Mouse (Mus musculus) liver (tissue): ENCODE results near the gene Ces5a.
"Not testable (repeated sequence)": the region's sequence is repeated elsewhere in the genome, so short reads cannot be mapped to it uniquely, and the experiment has no call there.

Source experiments
- DNase-seq: peaks from one replicate; pipeline ENCODE4 v3.0.0-alpha.2; 2020; ENCODE audit warnings: mixed read lengths

Ces5a gene

DNA sequence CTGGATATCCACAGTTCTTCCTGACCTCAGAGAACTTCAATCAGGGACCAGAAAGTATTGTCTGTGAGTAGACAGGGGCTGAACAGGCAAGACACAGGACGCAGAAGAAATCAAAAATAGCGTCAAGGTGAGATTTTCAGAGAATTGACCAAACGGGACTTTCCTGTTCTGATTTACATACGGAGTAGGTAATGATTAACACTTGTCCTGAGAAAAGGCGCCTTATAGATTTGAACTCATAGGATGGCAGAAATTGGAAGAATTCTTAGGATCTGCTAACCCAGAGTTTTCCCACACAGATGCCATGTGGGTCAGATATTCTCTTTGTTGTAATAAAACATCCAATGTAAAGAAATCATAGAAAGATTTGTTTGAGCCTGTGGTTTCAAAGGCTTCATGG, at the start of gene Ces5a:
Gene Ces5a (minus strand): TSS at position 101 of the 400 bp plus-strand sequence.
- no peak for DNase-seq

DNA sequence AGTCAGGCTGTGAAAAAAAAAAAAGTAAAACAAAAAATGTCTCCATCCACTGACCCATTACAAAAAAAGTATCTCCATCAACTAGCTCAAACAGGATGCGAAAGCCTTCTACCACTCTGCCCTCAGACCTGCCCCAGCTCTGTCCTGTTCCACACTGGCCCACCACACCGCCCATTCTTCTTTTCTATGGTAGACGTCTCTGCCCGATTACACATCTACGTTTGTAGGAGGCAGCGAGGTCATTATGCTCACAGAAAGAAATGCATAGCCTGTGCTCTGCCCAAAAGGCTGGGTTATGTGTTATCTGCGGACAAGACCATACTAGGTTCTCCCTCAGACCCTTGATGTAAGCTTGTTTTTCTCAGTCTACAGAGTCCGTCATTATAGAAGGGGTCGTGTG, 37.2 kb upstream of the Ces5a start:
- no peak for DNase-seq

DNA sequence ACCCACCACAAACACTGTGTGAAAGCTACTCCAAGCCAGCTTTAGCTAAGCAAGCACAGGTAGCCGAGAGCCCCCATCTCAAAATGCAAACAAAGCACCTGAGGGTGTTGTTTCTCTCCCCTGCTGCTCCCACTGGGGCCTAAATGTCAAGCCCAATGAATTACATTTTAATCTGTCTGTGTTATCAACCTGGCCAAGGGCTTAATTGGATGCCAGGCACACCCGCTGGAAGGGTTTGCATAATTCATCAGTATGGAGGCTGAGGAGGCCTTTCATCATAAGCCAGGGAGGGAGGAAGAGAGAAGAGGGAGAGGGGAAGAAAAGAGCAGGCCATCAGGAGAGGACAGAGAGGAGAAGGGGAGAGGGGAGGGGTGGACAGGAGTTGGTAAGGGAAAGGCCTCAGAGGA, 36.5 kb upstream of the Ces5a start:
- no peak for DNase-seq

- no peak for DNase-seq
Measured at GRCm38 (mm10) chr8:93571369-93571985, 35.8 kb upstream of the Ces5a start.

- DNase-seq: no peak
Measured at GRCm38 (mm10) chr8:93570186-93570530, 34.5 kb upstream of the Ces5a start.

DNA sequence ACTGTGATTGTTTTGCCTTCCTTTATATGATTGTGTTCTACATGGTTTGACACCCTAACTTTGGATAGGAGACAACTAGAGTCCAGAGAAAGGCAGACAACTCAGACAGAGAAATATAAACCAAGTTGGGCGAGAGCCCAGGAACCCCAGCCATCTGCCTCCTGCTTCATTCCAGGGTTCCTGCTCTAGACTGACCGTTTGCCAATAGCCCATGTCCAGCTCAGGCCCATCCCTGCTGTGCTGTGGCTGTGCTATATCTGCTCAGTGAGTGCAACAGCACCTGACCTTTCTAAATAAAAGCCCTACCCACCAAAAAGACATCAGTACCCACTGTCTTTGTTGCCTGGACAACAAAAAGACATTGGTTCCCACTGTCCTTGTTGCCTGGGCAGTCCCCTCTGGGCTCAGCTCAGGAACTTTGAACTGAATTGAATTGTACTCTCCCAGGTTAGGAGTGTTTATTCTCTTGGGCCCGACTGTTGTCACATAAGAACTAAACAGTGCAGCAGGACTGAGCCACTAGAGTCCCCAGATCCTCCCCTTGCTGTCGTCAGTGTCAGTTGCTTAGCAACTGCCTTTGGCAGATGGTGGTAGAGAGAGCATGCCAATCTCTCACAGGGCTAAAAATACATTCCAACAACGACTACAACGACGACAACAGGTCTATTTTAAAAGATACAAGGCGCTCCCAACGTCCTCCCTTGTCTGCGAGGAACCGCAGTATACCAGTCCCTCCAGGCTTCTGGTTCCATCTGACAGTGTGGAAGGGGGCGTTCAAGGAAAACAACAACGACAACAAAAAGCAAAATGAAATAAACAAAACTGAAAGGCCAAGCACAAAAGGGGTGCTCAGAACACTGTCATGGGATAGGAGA, 33.9 kb upstream of the Ces5a start:
- no peak for DNase-seq

DNA sequence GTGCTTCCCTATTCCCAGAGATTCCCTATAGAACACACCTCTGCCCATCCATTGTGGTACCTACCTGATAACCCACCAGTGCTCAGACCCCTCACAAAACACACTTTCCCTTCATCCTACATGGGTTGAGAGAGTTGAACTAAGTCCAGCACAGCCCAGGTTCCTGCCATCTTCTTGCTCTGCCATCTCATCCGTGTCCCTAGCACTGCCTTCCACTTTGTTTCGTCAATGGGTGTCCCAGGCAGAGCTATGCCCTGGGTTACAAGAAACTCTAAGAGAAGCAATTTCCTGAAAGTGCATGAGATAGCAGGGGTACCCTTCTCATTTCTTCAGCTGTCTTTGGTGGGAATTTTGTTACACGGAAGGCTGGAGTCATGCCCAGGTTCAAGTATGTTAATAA, 33.0 kb upstream of the Ces5a start:
- DNase-seq: no peak

DNA sequence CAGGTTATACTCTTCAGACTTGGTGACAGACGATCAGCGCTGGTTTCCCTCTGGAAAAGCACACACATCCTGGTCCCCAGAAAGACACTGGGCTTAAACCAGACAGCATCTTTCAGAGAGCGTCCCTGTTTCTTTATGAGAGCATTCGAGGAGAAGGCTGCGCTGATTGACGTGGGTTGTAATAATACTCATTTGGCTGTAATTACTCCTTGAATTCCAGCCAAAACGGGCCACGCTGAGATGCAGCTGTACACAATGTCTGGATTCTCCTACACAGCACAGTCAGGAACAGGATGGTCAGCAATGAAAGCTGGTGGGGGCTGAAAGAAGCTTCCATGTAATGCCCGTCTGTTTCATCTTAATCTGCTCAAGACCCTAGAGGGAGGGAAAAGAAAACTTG, 31.5 kb upstream of the Ces5a start:
- no peak for DNase-seq

GRCm38 (mm10) chr8:93564634-93565033, 29.0 kb upstream of the Ces5a start:
- DNase-seq: no peak

- no peak for DNase-seq
Measured at GRCm38 (mm10) chr8:93563551-93563950, 27.9 kb upstream of the Ces5a start.

- no peak for DNase-seq
Measured at GRCm38 (mm10) chr8:93562557-93563210, 27.1 kb upstream of the Ces5a start.

GRCm38 (mm10) chr8:93561271-93561670, 25.6 kb upstream of the Ces5a start:
- DNase-seq: no peak

DNA sequence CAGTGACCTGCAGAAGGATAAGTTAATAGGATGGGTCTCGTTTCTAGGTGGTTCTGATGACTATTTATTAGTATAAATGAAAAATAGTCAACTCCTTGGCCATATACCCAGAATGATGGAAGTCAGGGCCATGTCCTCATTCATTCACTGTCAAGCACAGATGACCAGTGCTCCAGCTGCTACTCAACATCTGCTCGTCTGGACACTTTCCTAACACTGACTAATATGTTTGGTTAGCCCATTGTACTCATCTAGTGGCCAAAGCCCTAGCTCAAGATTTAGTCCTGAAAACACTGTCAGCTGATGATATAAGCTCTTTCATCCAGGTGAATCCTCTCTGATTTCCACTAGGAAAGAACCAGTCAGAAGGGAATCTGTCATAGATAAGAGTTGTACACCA, 24.1 kb upstream of the Ces5a start:
- DNase-seq: no peak

GRCm38 (mm10) chr8:93502634-93503033, 33.0 kb downstream of the Ces5a start:
- DNase-seq: no peak

DNA sequence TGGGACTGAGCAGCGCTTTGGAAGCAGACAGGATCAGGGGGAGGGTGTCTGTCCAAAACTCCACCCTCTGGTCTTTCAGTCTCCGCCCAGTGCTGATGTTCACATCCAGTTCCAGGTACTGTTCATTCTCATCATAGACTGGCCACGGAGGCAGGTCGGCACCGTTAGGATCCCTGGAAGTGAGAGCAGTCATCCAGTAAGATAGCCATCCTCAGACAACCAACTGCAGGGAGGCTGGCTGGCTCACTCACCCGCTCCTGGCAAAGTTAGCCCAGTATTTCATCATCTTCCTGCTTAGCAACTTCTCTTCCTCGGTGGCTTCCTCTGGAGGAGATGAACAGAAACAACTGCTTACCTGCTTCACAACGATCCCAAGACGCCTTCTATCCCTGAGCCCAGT, 36.2 kb downstream of the Ces5a start:
- DNase-seq: no peak

GRCm38 (mm10) chr8:93495330-93495729, 40.3 kb downstream of the Ces5a start:
- DNase-seq: peak; percentile 6

GRCm38 (mm10) chr8:93488743-93489142, 46.9 kb downstream of the Ces5a start:
- DNase-seq: no peak

- DNase-seq: no peak
Measured at GRCm38 (mm10) chr8:93478211-93478610, 57.4 kb downstream of the Ces5a start.

GRCm38 (mm10) chr8:93469733-93470132, 65.9 kb downstream of the Ces5a start:
- DNase-seq: not testable (repeated sequence)

DNA sequence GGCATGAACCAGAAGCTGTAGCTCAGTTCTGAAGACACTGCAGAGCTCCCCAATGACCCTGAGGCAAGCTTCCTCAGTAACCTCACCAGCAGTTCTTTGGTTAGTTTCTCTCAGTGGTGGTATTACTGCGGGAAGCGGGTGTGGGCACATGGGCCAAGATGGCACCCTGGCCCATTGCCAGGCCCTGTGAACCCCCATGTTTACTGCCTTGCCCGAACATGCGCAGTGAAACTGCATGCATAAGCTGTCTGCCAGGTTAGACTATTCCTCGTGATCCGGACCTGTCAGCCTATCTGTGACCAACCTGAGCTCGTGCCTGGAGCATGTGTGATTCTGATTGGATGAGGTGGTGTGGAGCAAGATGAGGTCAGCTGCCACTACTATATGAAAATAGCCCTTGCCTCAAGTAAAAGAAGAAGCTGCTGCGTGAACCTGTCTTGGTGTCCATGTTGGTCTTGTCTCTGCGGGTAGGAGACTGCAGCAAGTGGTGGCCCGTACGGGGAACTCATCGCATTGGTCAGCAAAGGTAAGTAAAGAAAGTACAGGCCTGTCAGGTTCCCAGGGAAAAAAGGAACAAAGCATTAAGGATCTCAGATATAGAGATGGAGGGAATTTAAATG, 81.3 kb downstream of the Ces5a start:
- no peak for DNase-seq
